Mouse (Mus musculus) inflammation-experienced regulatory T-cells, adult 6 months (primary cell): Measurements from ENCODE around the gene Myo1a. TPM values are rescaled to one million over a fixed set of nuclear protein-coding genes. Genes with fewer than 3 reads are reported as not detected.

ENCODE experiments used
- ATAC-seq: one replicate; pipeline ENCODE4 v1.8.0; 2017
- polyA plus RNA-seq, 3 experiments: library from polyadenylated mRNA; unstranded; fragments of 100-300 nt; shearing (Covaris generic); gene quantifications; one replicate each; pipeline ENCODE4 v1.2.1; 2017

Gene Myo1a
- polyA plus RNA-seq, 3 experiments from 2014 or later: not detected

GRCm38 (mm10) chr10:127730285-127730932, 25.4 kb downstream of the Myo1a start:
- ATAC-seq: no peak

GRCm38 (mm10) chr10:127730933-127731310, 26.0 kb downstream of the Myo1a start:
- no peak for ATAC-seq

GRCm38 (mm10) chr10:127731397-127731796, 26.4 kb downstream of the Myo1a start:
- no peak for ATAC-seq

- ATAC-seq: no peak
These were observed 29.5 kb downstream of the Myo1a start for GRCm38 (mm10) chr10:127734434-127734833.

- ATAC-seq: no peak
These were observed 31.3 kb downstream of the Myo1a start for GRCm38 (mm10) chr10:127736266-127736665.

GRCm38 (mm10) chr10:127736916-127737315, 31.9 kb downstream of the Myo1a start:
- no peak for ATAC-seq

- no peak for ATAC-seq
These were observed 32.6 kb downstream of the Myo1a start for GRCm38 (mm10) chr10:127737552-127737951.

GRCm38 (mm10) chr10:127738151-127738882, 33.3 kb downstream of the Myo1a start:
- ATAC-seq: no peak

GRCm38 (mm10) chr10:127739083-127739660, 34.2 kb downstream of the Myo1a start, which contains the start of gene Zbtb39:
Gene Zbtb39, plus strand, starts transcription at chr10:127739538.
- ATAC-seq: peak; percentile 69

- peak; percentile 54 for ATAC-seq
These were observed 34.7 kb downstream of the Myo1a start for GRCm38 (mm10) chr10:127739661-127740161.

- peak; percentile 44 for ATAC-seq
These were observed 39.7 kb downstream of the Myo1a start for GRCm38 (mm10) chr10:127744661-127745060.

- no peak for ATAC-seq
These were observed 40.9 kb downstream of the Myo1a start for GRCm38 (mm10) chr10:127745886-127746285.

GRCm38 (mm10) chr10:127747254-127747653, 42.3 kb downstream of the Myo1a start:
- no peak for ATAC-seq

- no peak for ATAC-seq
These were observed 44.1 kb downstream of the Myo1a start for GRCm38 (mm10) chr10:127748847-127749612.

- ATAC-seq: no peak
These were observed 45.3 kb downstream of the Myo1a start for GRCm38 (mm10) chr10:127750136-127750777.

GRCm38 (mm10) chr10:127751548-127751947, 46.6 kb downstream of the Myo1a start, which contains the start of gene Gpr182:
Gene Gpr182, minus strand, starts transcription at chr10:127751732.
- ATAC-seq: no peak

- no peak for ATAC-seq
These were observed 49.7 kb downstream of the Myo1a start for GRCm38 (mm10) chr10:127754566-127755166.

GRCm38 (mm10) chr10:127755246-127755645, 50.3 kb downstream of the Myo1a start:
- no peak for ATAC-seq

GRCm38 (mm10) chr10:127755770-127756468, 50.9 kb downstream of the Myo1a start:
- ATAC-seq: no peak

GRCm38 (mm10) chr10:127759181-127760110, 54.5 kb downstream of the Myo1a start, which contains the start of the genes Rdh1 and Rdh16f1:
Gene Rdh1, plus strand, starts transcription at chr10:127759721.
Gene Rdh16f1, plus strand, starts transcription at chr10:127759787.
- ATAC-seq: peak; percentile 75
